In genomic region chr1:164896211-164897145, GRCm38 (mm10) we compare ENCODE assay signal across 9 mouse cellular contexts. TPM values are rescaled to one million over a fixed set of nuclear protein-coding genes. Genes with fewer than 3 reads are reported as not detected.
DNase-seq lines count a peak whose midpoint lies in the region; ATAC-seq lines count a peak whose summit lies in the region.
"Had no signal": no experiment of that assay in that cellular context is flagged by ENCODE, and none has a peak within 500 bp of the region (broad histone marks: within the 10 kb centered on the region; RNA-seq: fewer than 3 reads in every experiment).

No protein-coding gene starts in this region.

- peaks cover 33% of the 10 kb centered on the region for H3K4me1 ChIP-seq in heart, embryonic 16.5 days (ENCODE audit: control insufficient read depth, insufficient read depth, low read length)
- H3K4me1 ChIP-seq in neural tube, embryonic 15.5 days = peaks cover 25% of the 10 kb centered on the region

- H3K9me3 ChIP-seq in heart, embryonic 16.5 days (replicated peaks; ENCODE audit: control insufficient read depth, low read length) = no peaks in the 10 kb centered on the region
- no peaks in the 10 kb centered on the region for H3K9me3 ChIP-seq in neural tube, embryonic 15.5 days (replicated peaks)

- H3K27me3 ChIP-seq in heart, embryonic 16.5 days (ENCODE audit: control insufficient read depth, insufficient read depth, low read length) = no peaks in the 10 kb centered on the region
- H3K27me3 ChIP-seq in neural tube, embryonic 15.5 days (replicated peaks) = no peaks in the 10 kb centered on the region

- H3K4me2 ChIP-seq in heart, embryonic 16.5 days (ENCODE audit: low read depth, low read length) = peak overlapping the region; percentile 49
- no peak overlapping the region for H3K4me2 ChIP-seq in neural tube, embryonic 15.5 days

- DNase-seq in adrenal gland, adult 2 months = peak; percentile 14
- no peak for DNase-seq in adrenal gland, postnatal 4 days (ENCODE audit: low spot score in 2 of 2)
- peak; percentile 79 for DNase-seq in cerebellum, postnatal 10 days
- DNase-seq in kidney, postnatal 25 days = peak; percentile 58 to 90
- DNase-seq in layer of hippocampus, postnatal 10 days (ENCODE audit: low spot score in 2 of 2) = no peak

- ATAC-seq in heart, embryonic 16.5 days (replicated peaks; ENCODE audit: extremely low read depth, insufficient read depth, low FRiP score) = peak; percentile 84
- ATAC-seq in neural tube, embryonic 15.5 days (ENCODE audit: low FRiP score) = no peak
- ATAC-seq in frontal cortex, adult (ENCODE audit: low TSS enrichment) = no peak

- peak overlapping the region; percentile 42 for H3K9ac ChIP-seq in heart, embryonic 16.5 days (ENCODE audit: low read length)
- no peak overlapping the region for H3K9ac ChIP-seq in neural tube, embryonic 15.5 days (replicated peaks)

- 23% methylated on average over 16 of the region's 16 CpGs for WGBS in heart, embryonic 16.5 days
- 46% methylated on average over 16 of the region's 16 CpGs for WGBS in neural tube, embryonic 15.5 days

- H3K4me3 ChIP-seq in heart, embryonic 16.5 days (ENCODE audit: low read length) = no peak overlapping the region
- H3K4me3 ChIP-seq in neural tube, embryonic 15.5 days (replicated peaks) = no peak overlapping the region

- H3K27ac ChIP-seq in heart, embryonic 16.5 days (ENCODE audit: low read length) = peak overlapping the region; percentile 84
- peak overlapping the region; percentile 15; the same call in 1 of the 2 replicates for H3K27ac ChIP-seq in neural tube, embryonic 15.5 days (replicated peaks)
- H3K27ac ChIP-seq: macrophage had no signal

- no peaks in the 10 kb centered on the region for H3K36me3 ChIP-seq in heart, embryonic 16.5 days (ENCODE audit: control insufficient read depth, insufficient read depth)
- no peaks in the 10 kb centered on the region for H3K36me3 ChIP-seq in neural tube, embryonic 15.5 days

RNA-seq across cellular contexts. Expression of gene Xcl1, which starts 38.8 kb away (rescaled TPM):
- under 1 TPM in 1 of 2 experiments, not detected in 1; 0.83 TPM for total RNA-seq in adrenal gland, adult 2 months (2021)
- polyA plus RNA-seq in adrenal gland, adult 2 months (2012; rRNA removed) = not detected in 2 replicates
- 1 to 10 TPM in 1 of 2 experiments, not detected in 1; 1.1 TPM for total RNA-seq in adrenal gland, postnatal 4 days (2021)
- 1.9 and 2.9 TPM in 2 replicates for polyA plus RNA-seq in heart, embryonic 16.5 days (2015; fragmentation: Nextera tagmentation; extraction: Ambion mirVana)
- 2.7 TPM in 1 of 2 replicates, not detected in the other for polyA plus RNA-seq in neural tube, embryonic 15.5 days (2015; fragmentation: Nextera tagmentation; extraction: Ambion mirVana)
- total RNA-seq in layer of hippocampus, postnatal 10 days (2021) = not detected
- polyA plus RNA-seq: macrophage had no signal

Comparison
In these comparisons a context has a peak if more than half of its experiments do, and no peak if none do; other contexts are left out.
1. DNase-seq: peak in adrenal gland, adult 2 months (single experiment), cerebellum, postnatal 10 days (2 of 2) and kidney, postnatal 25 days (2 of 2); none in adrenal gland, postnatal 4 days (0 of 2) and layer of hippocampus, postnatal 10 days (0 of 2).